Mouse (Mus musculus) mouse trophoblast stem cell (cell line): ENCODE data around the gene Foxk1.

Experiments
- in situ Hi-C, 2 experiments: fragments of 300-500 bp; cut with MseI, MboI; formaldehyde crosslinking; loops; 2 replicates in 1 of 2; 3 replicates in 1 of 2; pipeline ENCODE4 v1.15.1; 2025

The Foxk1 gene

DNA sequence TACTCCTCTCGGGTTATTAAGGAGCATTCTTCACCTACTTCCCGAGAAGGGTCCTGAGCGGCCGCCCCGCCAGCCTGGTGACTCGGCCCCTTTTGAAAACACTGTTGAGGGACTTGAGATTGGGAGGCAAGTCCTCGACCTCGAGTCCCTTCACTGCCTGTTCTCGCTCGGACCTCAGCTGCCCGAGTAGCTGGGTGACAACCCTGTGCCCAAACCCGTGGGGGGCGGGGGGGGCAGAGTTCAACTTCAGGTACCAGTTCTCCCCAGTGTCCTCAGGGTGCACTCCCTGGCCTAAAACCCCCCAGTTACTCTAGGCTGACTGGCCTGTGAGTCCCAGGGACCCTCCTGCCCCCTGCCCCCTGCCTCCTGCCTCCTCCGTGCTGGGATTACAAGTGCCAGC lies 42.7 kb downstream of the Foxk1 start:
- in situ Hi-C loops: loop anchor here in 1 of 2 experiments (5.0 kb wide), 1 partner anchor 42 kb away; the partner anchor contains the start of gene Foxk1

DNA sequence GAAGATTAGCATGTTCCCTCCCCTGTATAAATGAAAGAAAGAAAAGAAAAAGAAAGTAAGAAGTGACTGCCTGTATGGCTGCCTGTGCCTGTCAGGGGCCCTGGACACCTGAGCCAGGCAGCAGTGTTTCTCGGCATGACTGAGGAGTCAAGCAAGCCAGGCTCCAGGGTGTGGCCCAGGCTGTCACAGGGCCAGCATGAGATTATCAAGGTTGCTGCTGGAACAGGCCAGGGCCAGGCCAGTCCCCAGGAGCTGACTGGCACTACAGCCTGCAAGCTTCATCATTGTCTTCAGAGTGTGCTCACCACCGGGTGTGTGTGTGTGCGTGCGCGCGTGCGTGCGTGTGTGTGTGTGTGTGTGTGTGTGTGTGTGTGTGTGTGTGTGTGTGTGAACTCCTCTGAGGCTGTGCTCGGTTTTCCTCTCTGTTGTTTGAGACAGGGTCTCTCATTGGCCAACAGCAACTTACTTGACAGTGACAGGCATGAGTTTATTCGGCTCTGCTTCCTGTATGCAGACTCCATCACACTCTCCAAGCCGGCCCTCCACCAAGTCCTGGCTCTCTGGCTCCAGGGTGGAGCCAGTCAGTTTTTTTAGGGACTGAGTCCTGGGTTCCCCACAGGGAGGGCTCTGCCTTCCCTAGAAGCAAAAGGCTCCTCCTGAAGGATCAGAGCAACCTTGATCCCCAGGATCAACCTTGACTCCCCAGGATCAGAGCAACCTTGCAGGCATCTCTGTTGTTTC lies 43.7 kb downstream of the Foxk1 start:
- in situ Hi-C loops: loop anchor here (5.0 kb wide), 2 partner anchors 43 to 48 kb away; partner anchors contain the start of gene Foxk1 (in 1 of the 2)

DNA sequence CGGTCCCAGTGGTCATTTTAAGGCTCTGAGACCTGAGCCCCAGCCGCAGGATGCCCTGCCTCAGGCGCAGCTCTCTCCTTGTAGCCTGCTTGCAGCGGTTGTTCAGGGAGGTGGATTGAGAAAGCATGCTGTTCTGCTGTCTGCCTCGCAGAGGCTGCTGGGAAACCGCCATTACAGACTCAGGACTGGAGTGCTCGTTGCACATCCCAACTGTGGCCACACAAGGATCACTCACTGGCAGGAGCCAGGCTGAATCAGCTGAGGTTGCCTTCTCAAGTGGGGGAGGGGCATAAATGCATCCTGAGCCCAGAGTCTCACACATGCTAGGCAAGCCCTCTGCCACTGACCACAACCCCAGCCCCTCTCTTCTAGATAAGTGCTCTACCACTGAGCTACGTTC lies 44.4 kb downstream of the Foxk1 start:
- in situ Hi-C loops: loop anchor here in 1 of 2 experiments (5.0 kb wide), 1 partner anchor 48 kb away; no protein-coding TSS in a partner anchor

DNA sequence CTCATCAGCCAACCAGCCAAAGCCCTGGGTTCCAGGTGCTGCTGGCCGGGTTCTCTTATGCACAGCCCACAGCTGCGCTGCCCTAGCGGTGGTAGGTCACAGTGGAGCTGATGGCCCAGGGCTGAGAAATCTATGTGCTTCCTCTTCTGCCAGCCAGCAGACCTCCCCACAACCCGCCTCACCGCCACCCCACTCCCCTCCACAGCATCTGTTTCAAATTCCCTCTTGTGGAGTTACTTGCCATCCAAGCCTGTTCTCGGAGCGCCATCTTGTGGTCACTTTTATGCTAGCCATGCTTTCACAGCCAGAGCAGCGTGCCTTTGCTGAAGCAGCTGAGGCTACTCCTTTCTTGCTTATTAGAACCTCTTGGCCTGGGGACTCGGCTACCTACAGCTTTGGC lies 46.8 kb downstream of the Foxk1 start:
- in situ Hi-C loops: loop anchor here in 1 of 2 experiments (5.0 kb wide), 1 partner anchor 51 kb away; no protein-coding TSS in a partner anchor

DNA sequence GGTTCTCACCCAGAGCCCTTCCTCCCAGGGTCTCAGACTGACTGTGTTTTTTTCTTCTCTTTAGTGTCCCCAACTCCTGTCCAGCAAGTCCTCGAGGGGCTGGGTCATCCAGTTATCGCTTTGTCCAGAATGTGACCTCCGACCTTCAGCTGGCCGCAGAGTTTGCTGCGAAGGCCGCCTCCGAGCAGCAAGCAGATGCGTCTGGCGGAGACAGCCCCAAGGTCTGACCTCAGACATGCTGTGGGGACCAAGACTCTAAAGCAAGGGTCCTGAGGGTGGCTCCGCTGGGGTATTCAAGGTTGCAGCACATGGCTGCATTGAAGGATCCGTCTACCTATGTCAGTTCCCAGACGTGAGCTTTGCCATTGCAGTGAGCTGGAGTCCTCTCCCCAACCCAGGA lies 47.3 kb downstream of the Foxk1 start:
- in situ Hi-C loops: loop anchor here in 1 of 2 experiments (5.0 kb wide), 1 partner anchor 51 kb away; no protein-coding TSS in a partner anchor

DNA sequence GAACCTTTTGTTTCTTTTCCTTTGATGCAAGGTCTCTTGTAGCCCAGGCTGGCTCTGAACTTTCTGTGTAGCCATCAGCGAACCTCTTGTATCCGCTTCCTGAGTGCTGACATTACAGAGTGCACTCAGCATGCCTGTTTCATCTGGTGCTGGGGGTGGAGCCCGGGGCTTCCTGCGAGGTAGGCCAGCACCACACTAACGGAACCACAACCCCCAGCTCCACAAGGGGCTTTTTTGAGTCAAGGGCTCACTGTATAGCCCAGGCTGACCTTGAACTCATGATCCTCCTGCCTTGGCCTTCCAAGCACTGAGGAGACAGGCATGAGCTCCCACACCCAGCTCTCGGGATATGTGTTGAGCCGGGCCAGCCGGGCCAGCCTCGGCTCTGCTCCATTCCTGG lies 49.5 kb downstream of the Foxk1 start:
- in situ Hi-C loops: no loop called here

DNA sequence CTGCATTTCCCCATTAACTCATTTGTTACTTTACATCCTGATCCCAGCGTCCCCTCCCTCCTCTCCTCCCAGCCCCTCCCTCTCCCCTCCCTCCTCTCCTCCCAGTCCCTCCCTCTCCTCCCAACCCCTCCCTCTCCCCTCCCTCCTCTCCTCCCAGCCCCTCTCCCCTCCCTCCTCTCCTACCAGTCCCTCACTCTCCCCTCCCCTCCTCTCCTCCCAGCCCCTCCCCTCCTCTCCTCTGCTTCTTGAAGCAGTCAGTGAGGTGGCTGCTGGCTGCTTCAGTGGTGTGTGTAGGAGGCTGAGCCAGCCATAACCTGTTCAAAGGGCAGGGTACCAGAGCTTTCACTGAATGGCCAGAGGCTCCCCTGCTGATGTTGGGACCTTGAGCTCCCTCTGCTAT lies 50.5 kb downstream of the Foxk1 start:
- in situ Hi-C loops: no loop called here

DNA sequence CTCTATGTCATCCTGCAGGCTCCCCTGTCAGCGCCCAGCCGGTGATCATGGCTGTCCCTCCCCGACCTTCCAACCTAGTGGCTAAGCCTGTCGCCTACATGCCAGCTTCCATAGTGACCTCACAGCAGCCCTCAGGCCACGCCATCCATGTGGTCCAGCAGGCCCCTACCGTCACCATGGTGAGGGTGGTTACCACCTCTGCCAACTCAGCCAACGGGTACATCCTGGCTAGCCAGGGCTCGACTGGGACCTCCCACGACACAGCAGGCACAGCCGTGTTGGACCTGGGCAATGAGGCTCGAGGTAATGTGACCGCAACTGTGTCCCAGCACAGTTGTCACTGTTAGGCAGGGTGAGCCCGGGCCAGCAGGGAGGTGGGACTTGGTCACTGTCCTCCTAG lies 52.4 kb downstream of the Foxk1 start:
- in situ Hi-C loops: no loop called here

DNA sequence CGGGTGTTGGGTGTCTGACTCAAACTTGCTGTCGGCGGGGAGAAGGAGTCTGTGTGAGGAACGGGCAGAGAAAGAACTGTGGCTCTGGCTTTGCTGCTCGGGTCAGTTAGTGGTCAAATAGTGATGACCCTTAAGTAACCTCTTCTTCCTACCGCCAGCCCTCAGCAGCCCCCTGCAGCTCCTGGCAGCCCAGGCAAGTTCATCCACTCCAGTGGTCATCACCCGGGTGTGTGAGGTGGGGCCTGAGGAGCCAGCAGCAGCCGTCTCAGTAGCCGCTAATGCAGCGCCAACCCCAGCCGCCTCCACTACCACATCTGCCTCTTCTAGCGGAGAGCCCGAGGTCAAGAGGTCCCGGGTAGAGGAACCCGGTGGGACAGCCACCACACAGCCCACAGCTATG lies 55.0 kb downstream of the Foxk1 start:
- in situ Hi-C loops: no loop called here

DNA sequence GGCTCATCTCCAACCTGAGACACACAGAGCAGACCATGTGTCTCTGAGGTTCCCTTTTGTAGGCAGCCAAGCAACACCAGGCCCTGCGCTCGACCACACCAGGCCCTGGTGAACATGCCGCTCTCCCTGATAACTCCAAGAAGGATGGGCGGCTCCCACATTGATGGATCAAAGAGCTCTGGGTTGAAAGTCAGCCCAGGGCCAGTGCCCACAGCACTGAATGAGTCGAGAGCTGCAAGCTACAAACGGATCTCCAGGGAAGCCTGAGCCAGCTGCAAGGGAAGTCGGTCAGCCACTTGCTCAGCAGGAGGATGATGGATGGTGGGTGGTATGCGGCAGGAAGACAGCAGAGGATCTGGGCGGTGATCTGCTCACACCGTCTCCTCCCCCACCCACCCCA lies 56.0 kb downstream of the Foxk1 start:
- in situ Hi-C loops: no loop called here

DNA sequence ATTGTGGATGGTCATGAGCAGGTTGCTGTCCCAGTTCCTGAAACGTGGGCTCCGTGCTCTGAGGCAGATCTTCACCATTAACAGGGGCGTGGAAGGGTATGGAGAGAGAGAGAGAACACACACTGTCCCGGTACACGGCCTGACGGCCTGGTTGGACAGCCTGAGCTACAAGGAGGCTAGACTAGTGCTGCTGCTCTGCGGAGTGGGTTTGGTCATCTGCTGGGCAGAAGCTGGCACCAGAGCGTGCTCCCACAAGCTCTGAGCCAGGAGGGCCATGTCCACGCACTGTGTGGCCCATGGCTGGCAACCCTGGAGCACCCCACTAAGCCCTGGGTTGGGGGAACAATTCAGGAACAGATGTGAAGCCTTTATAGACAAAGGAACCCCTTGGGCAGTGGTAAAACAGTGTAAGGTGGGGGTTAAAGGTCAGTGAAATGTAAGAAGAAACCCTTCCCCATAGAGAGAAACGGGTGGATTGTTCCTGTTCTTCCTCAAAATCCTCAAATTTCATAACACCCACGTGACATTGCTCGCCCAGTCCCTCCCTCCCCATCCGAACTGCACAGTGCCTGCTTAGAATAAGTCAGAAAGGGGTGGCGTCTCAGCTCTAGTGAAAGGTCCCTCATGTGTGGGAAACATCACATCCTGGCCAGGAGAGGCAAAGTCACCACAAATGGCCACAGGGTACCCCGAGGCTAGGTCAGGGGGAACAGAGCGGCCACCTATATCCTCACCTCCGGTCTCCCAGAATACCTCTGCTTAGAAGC lies 57.7 kb downstream of the Foxk1 start:
- in situ Hi-C loops: no loop called here

DNA sequence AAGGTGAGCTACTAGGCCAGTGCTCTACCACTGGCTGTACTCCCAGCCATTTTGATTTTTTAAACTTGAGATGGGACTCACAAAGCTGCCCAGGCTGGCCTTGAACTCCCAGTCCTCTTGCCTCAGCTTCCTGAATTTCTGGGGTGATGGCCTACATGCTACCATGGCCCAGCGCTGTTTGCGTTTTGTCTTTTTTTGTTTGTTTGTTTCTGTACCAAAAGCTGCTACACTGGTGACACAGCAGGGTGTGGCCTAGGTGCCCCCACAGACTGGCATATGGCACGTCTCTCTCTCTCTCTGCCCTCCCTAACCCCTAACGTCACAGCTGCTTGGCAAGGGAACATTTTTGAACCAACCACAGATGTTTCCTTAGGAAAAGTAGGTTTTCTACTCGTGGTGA lies 58.5 kb downstream of the Foxk1 start:
- in situ Hi-C loops: no loop called here

DNA sequence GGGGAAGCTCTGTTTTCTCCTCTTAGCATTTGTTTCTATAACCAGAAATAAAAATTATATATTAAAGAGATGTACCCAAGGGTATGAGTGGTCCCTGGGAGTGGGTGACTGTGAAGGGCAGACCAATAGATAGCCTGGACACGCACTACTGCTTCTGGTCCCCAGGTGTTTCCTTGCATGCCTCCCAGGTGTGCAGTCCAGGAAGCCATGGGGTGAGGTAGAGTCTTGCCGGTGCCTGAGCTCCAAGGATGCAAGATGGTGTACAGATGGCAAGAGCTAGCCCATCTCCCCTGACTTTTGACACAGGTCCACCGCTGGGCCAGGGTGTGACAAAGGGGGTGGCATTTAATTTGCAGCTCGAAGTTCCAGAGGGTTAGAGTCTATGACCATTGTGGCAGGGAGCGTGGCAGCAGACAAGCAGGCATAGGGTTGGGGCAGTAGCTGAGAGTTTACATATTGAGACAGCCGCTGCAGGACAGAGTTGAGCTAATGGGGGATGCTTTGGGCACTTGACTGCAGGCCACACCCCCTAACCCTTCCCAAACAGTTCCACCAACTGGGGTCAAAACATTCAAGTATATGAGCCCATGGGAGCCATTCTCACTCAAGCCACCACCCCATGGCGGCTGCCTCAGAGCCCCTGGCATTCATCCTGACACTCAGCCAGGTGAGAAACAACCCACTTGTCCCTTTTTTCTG lies 60.8 kb downstream of the Foxk1 start:
- in situ Hi-C loops: no loop called here

DNA sequence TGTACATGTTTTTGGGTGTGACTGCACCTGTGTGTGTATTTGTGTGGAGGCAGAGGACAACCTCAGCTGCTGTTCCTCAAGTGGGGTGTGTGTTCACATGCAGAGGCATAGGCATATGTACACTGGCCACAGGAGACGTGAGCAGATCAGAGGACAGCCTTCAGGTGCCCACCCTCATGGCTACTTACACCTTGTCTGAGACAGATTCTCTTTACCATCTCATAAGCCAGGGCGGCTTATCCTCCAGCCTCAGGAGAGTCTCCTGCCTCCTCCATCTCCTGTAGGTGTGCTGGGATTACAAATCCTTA lies 61.3 kb downstream of the Foxk1 start:
- in situ Hi-C loops: no loop called here

DNA sequence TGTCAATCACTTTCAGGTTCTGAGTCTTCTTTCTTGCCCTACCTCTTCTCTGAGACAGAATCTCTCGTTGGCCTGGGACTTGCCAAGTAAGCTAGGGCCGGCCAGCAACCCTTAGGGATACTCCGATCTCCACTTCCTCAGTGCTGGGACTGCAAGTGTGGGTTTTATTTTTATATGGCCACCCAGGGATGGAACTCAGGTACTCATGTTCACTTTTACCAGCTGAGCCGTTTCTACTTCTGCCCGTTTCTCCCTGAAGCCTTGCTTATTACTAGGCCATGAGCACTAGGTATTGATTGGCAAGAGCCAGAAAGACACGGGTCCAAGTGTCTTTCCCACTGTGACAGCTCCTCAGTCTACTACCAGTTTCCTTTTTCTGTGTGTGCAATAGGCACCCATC lies 61.7 kb downstream of the Foxk1 start:
- in situ Hi-C loops: no loop called here

DNA sequence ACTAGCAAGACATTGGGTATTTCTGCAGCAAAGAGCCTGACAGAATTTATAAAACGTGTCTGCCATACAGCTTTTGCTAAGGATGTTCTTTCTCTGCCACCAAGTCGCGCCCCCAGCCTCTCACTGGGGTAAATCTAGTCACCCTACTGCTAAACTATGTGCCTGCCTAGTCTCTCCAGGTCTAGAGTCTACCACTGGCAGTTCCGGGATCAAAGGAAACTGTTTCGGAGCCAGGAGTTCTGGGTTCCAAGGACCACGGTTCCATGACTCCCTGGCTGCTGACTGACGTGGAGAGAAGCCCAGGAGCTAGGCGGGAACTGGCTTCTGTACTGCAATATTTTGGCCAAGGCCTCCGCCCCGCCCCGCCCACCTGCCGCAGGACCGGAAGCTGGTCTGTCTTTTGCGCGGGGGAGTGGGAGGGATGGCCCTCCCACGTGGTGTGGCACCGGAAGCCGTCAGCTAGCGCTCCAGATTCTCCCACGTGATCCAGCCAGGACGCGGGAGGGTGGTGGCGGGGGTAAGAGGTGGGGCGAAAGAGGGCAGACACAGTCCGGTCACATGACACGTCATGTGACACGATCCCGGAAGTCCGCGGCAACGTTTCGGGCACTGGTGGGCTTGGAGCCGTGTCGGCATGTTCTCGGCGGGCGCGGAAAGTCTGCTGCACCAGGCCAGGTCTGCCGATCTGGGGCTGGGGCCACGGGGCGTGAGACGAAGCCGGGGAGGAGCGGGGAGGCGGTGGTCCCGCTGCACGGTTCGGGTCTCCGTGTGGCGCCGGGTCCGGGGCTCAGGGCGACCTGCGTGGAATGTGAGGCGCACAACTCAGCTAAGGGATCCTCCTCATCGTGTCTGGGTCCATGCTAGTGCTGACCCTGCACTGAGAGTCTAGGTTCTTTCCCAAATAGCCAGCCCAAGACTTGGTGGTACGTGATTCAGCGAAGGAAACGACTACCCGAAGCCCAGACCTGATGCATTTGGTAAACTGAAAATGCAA lies 62.5 kb downstream of the Foxk1 start, which contains the start of gene Ap5z1:
Ap5z1 (plus strand) TSS at position 484 of the 994 bp plus-strand sequence.
- in situ Hi-C loops: no loop called here

DNA sequence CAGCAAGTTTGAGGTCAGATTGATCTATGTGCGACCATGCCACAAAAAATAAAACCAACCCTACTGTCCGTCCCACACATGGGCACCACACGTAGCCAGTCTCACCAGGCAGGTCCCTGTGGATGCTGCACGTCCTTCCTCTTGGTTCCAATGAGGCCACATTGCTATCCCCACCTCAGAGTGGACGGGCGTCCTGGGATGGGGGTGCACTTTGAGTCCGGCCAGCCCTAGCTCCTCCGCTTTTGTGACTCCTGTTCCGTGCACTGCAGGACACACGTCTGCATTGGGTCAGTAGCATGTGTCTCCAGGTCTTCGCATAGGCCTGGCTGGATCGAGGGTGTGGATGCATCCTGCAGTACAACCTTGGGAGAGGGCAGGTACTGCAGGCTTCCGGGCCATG lies 67.1 kb downstream of the Foxk1 start:
- in situ Hi-C loops: no loop called here

DNA sequence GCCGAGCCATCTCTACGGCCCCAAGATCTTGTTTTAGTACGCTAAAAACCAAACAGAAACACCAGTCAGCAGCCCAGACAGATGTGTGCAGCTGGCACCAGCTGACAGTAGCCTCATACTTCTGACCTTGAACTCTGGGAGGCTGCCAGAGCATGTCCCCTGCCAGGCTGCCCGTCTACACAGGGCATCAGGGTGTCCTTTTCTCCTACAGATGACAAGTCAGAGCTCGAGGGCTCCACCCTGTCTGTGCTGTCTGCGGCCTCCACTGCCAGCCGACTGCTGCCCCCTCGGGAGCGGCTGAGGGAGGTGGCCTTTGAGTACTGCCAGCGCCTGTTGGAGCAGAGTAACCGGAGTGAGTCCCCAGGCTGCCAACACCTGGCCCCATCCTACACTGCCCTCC lies 68.5 kb downstream of the Foxk1 start:
- in situ Hi-C loops: no loop called here

DNA sequence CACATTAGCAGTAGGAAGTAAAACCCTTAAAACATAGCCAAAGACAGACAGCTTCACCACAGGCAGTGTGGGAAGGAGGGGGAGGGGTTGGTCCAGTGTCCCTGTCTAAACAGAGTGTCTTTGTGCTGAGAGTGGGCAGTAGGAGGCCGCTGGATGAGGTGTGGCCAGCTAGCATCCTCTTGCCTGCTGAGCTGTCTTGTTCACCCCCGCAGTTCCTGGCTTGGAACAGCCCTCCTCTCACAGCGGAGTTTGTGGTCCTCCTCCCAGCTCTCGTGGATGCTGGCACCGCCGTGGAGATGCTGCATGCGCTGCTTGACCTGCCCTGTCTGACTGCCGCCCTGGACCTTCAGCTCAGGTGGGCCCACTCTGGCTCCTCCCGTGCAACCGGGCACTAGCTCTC lies 72.4 kb downstream of the Foxk1 start:
- in situ Hi-C loops: no loop called here

DNA sequence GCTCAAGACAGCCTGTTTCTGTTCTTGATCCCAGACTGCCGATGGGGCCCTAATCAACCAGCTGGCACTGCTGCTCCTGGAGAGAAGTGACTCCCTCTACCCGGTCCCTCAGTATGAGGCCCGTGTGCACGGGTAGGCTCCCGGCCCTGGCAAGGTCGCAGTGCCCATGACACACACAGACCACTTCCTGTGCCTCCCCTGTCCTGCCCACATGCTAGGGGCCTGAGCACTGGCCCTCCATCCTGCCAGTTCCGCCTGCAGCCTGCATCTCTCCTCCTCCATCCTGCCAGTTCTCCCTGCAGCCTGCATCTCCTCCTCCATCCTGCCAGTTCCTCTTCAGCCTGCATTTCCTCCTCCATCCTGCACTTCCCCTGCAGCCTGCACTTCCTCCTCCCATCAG lies 74.4 kb downstream of the Foxk1 start:
- in situ Hi-C loops: no loop called here

DNA sequence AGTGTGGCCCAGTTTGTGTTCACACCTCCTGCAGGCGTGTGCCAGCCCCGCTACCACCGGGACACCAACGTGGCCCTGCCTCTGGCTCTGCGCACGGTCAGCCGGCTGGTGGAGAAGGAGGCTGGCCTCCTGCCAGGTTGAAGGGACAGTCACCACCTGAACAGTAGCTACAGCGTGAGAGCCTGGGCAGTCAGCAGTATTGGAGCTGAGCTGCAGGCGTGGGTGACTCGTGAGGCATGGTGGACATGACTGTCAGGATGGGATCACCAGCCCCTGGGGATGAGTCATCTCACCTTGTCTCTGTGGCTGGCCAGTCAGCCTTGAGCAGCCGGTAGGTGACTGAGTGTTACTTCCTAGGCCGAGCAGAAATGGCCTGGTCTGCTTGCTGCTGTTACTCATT lies 76.0 kb downstream of the Foxk1 start:
- in situ Hi-C loops: no loop called here
